Mouse (Mus musculus) naive thymus-derived CD4-positive, alpha-beta T cell, adult 2 months (primary cell): ENCODE measurements around the gene Brk1.

ENCODE experiments used
- DNase-seq: peaks from one replicate; pipeline ENCODE4 v3.0.0-alpha.2; 2011; ENCODE audit warnings: low read depth

Brk1 gene

GRCm38 (mm10) chr6:113660492-113661352 is 56.1 kb downstream of the Brk1 start:
- DNase-seq = peak; percentile 55

GRCm38 (mm10) chr6:113661353-113662241 is 57.0 kb downstream of the Brk1 start:
- DNase-seq = peak; percentile 55

- peak; percentile 49 for DNase-seq
Measured at GRCm38 (mm10) chr6:113662964-113663700, 58.6 kb downstream of the Brk1 start.

- no peak for DNase-seq
Measured at GRCm38 (mm10) chr6:113664305-113664704, 59.7 kb downstream of the Brk1 start.
